Mouse (Mus musculus): ENCODE data around the gene Prdm2. TPM values are rescaled to one million over a fixed set of nuclear protein-coding genes. Genes with fewer than 3 reads are reported as not detected.

Gene Prdm2
- polyA plus RNA-seq, 1 experiment from 2014 or later, result 16.9 TPM

DNA sequence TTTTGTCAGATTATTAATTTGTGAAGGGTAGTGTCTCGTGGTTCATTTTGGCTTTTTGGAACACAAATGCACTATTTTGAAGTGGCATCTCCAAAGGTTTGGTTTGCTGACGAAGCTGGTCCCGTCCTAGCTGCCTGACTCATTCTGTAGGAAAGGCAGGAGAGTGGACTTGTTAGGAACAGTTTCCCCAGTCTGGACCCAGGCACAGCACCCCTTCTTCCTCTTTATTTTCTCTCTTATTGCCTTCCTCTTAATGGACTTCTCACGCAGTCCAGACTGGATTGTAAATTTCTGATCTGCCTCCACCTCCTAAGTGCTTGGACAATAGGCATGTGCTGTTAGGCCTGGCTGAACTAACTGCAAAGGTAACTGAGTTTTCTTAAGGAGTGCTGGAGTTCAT, 57.8 kb downstream of the Prdm2 start:
- Histone ChIP-seq H3K4me1 (ENCODE audit: control insufficient read depth, insufficient read depth, low read length) (peaks cover 7% of the 10 kb centered on the region; the same call in 1 of the 2 replicates), H3K9me3 (ENCODE audit: control insufficient read depth, low read length) (no peaks in the 10 kb centered on the region), H3K4me3 (ENCODE audit: low read depth, low read length) (no peak overlapping the region), H3K9ac (ENCODE audit: low read length) (no peak overlapping the region), H3K4me2 (ENCODE audit: low read depth) (no peak overlapping the region), H3K27me3 (ENCODE audit: control insufficient read depth, insufficient read depth, low read length) (no peaks in the 10 kb centered on the region), H3K27ac (ENCODE audit: low read depth, low read length) (no peak overlapping the region), H3K36me3 (ENCODE audit: control insufficient read depth, insufficient read depth, low read length) (no peaks in the 10 kb centered on the region; the same call in 1 of the 2 replicates)
- ATAC-seq (ENCODE audit: insufficient read depth, low FRiP score, low TSS enrichment), result no peak
- WGBS, result 73% methylated on average over 4 of the region's 4 CpGs
- DNase-seq (ENCODE audit: low spot score), result no peak

GRCm38 (mm10) chr4:143154571-143154970, 58.2 kb downstream of the Prdm2 start:
- H3K27me3 ChIP-seq (ENCODE audit: control insufficient read depth, insufficient read depth, low read length), result no peaks in the 10 kb centered on the region
- no peak overlapping the region for H3K4me3 ChIP-seq (ENCODE audit: low read depth, low read length)
- 88% methylated on average over 6 of the region's 6 CpGs for WGBS
- no peak for DNase-seq (ENCODE audit: low spot score)
- no peak for ATAC-seq (ENCODE audit: insufficient read depth, low FRiP score, low TSS enrichment)
- peaks cover 3% of the 10 kb centered on the region; the same call in 1 of the 2 replicates for H3K4me1 ChIP-seq (ENCODE audit: control insufficient read depth, insufficient read depth, low read length)
- no peak overlapping the region for H3K4me2 ChIP-seq (ENCODE audit: low read depth)
- no peak overlapping the region for H3K27ac ChIP-seq (ENCODE audit: low read depth, low read length)
- H3K9ac ChIP-seq (ENCODE audit: low read length), result no peak overlapping the region
- no peaks in the 10 kb centered on the region; the same call in 1 of the 2 replicates for H3K36me3 ChIP-seq (ENCODE audit: control insufficient read depth, insufficient read depth, low read length)
- no peaks in the 10 kb centered on the region for H3K9me3 ChIP-seq (ENCODE audit: control insufficient read depth, low read length)

DNA sequence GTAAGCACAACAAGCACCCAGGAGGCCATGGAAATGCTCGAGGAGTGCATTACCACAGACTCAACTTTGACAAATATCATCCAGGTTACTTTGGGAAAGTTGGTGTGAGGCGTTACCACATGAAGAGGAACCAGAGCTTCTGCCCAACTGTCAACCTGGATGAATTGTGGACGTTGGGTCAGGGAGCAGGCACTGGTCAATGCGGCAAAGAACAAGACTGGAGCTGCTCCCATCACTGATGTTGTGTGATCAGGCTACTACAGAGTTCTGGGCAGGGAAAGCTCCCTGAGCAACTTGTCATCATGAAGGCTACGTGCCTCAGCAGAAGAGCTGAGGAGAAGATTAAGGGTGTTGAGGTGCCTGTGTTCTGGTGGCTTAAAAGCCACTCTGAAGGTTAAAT, 60.2 kb downstream of the Prdm2 start:
- Histone ChIP-seq H3K9ac (ENCODE audit: low read length) (no peak overlapping the region), H3K4me1 (ENCODE audit: control insufficient read depth, insufficient read depth, low read length) (no peaks in the 10 kb centered on the region), H3K36me3 (ENCODE audit: control insufficient read depth, insufficient read depth, low read length) (no peaks in the 10 kb centered on the region; the same call in 1 of the 2 replicates), H3K4me2 (ENCODE audit: low read depth) (no peak overlapping the region), H3K9me3 (ENCODE audit: control insufficient read depth, low read length) (no peaks in the 10 kb centered on the region), H3K27me3 (ENCODE audit: control insufficient read depth, insufficient read depth, low read length) (no peaks in the 10 kb centered on the region), H3K4me3 (ENCODE audit: low read depth, low read length) (no peak overlapping the region), H3K27ac (ENCODE audit: low read depth, low read length) (no peak overlapping the region)
- ATAC-seq (ENCODE audit: insufficient read depth, low FRiP score, low TSS enrichment), result no peak
- 95% methylated on average over 5 of the region's 5 CpGs for WGBS
- no peak for DNase-seq (ENCODE audit: low spot score)

GRCm38 (mm10) chr4:143151267-143151666, 61.5 kb downstream of the Prdm2 start:
- no peaks in the 10 kb centered on the region for H3K36me3 ChIP-seq (ENCODE audit: control insufficient read depth, insufficient read depth, low read length)
- H3K9ac ChIP-seq (ENCODE audit: low read length), result no peak overlapping the region
- H3K4me3 ChIP-seq (ENCODE audit: low read depth, low read length), result no peak overlapping the region
- no peak overlapping the region for H3K27ac ChIP-seq (ENCODE audit: low read depth, low read length)
- no peak for DNase-seq (ENCODE audit: low spot score)
- H3K4me2 ChIP-seq (ENCODE audit: low read depth), result no peak overlapping the region
- H3K4me1 ChIP-seq (ENCODE audit: control insufficient read depth, insufficient read depth, low read length), result no peaks in the 10 kb centered on the region
- H3K9me3 ChIP-seq (ENCODE audit: control insufficient read depth, low read length), result no peaks in the 10 kb centered on the region
- ATAC-seq (ENCODE audit: insufficient read depth, low FRiP score, low TSS enrichment), result no peak
- no peaks in the 10 kb centered on the region for H3K27me3 ChIP-seq (ENCODE audit: control insufficient read depth, insufficient read depth, low read length)
- 80% methylated on average over 1 of the region's 1 CpGs for WGBS

DNA sequence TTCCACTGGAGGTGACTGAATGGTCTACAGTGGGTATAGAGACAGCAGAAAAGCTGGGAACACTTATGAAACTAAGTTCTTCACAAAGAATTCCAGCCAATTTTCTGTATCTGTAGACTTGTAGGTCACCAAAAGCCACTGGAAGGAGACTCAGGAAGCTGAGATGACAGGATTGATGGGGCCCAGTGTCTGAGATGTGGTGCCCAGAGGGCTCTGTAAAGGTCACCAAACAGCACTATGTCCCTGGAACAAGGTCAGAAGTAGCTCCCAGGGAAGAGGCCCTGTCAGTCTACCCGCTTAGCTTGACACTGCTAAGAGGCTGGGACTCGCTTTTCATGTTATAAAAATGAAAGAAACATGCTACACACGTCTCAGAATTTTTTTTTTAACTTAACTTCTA, 65.1 kb downstream of the Prdm2 start:
- no peaks in the 10 kb centered on the region; the same call in 1 of the 2 replicates for H3K4me1 ChIP-seq (ENCODE audit: control insufficient read depth, insufficient read depth, low read length)
- H3K27me3 ChIP-seq (ENCODE audit: control insufficient read depth, insufficient read depth, low read length), result no peaks in the 10 kb centered on the region
- DNase-seq (ENCODE audit: low spot score), result no peak

GRCm38 (mm10) chr4:143143615-143144014, 69.2 kb downstream of the Prdm2 start:
- ATAC-seq (ENCODE audit: insufficient read depth, low FRiP score, low TSS enrichment), result no peak
- DNase-seq (ENCODE audit: low spot score), result no peak
- H3K4me3 ChIP-seq (ENCODE audit: low read depth, low read length), result no peak overlapping the region
- H3K4me1 ChIP-seq (ENCODE audit: control insufficient read depth, insufficient read depth, low read length), result no peaks in the 10 kb centered on the region; the same call in 1 of the 2 replicates
- no peaks in the 10 kb centered on the region for H3K27me3 ChIP-seq (ENCODE audit: control insufficient read depth, insufficient read depth, low read length)
- 61% methylated on average over 7 of the region's 7 CpGs for WGBS
- no peak overlapping the region for H3K9ac ChIP-seq (ENCODE audit: low read length)
- H3K9me3 ChIP-seq (ENCODE audit: control insufficient read depth, low read length), result no peaks in the 10 kb centered on the region
- H3K27ac ChIP-seq (ENCODE audit: low read depth, low read length), result no peak overlapping the region
- H3K36me3 ChIP-seq (ENCODE audit: control insufficient read depth, insufficient read depth, low read length), result peaks cover 4% of the 10 kb centered on the region; the same call in 1 of the 2 replicates
- H3K4me2 ChIP-seq (ENCODE audit: low read depth), result no peak overlapping the region

More for the DNA sequence above, 65.1 kb downstream of the Prdm2 start:
- H3K36me3 ChIP-seq (ENCODE audit: control insufficient read depth, insufficient read depth, low read length), result no peaks in the 10 kb centered on the region
- no peak overlapping the region for H3K9ac ChIP-seq (ENCODE audit: low read length)
- H3K4me2 ChIP-seq (ENCODE audit: low read depth), result no peak overlapping the region
- no peak overlapping the region for H3K4me3 ChIP-seq (ENCODE audit: low read depth, low read length)
- no peak overlapping the region for H3K27ac ChIP-seq (ENCODE audit: low read depth, low read length)
- WGBS, result 88% methylated on average over 3 of the region's 3 CpGs
- no peak for ATAC-seq (ENCODE audit: insufficient read depth, low FRiP score, low TSS enrichment)
- no peaks in the 10 kb centered on the region for H3K9me3 ChIP-seq (ENCODE audit: control insufficient read depth, low read length)

GRCm38 (mm10) chr4:143141645-143142259, 71.0 kb downstream of the Prdm2 start:
- WGBS, result 90% methylated on average over 12 of the region's 12 CpGs
- Histone ChIP-seq H3K9me3 (ENCODE audit: control insufficient read depth, low read length) (no peaks in the 10 kb centered on the region), H3K9ac (ENCODE audit: low read length) (no peak overlapping the region), H3K4me3 (ENCODE audit: low read depth, low read length) (no peak overlapping the region), H3K27ac (ENCODE audit: low read depth, low read length) (no peak overlapping the region), H3K36me3 (ENCODE audit: control insufficient read depth, insufficient read depth, low read length) (peaks cover 4% of the 10 kb centered on the region; the same call in 1 of the 2 replicates), H3K27me3 (ENCODE audit: control insufficient read depth, insufficient read depth, low read length) (no peaks in the 10 kb centered on the region), H3K4me1 (ENCODE audit: control insufficient read depth, insufficient read depth, low read length) (no peaks in the 10 kb centered on the region; the same call in 1 of the 2 replicates), H3K4me2 (ENCODE audit: low read depth) (no peak overlapping the region)
- ATAC-seq (ENCODE audit: insufficient read depth, low FRiP score, low TSS enrichment), result no peak
- no peak for DNase-seq (ENCODE audit: low spot score)

GRCm38 (mm10) chr4:143140940-143141339, 71.9 kb downstream of the Prdm2 start:
- DNase-seq (ENCODE audit: low spot score) (no peak), ATAC-seq (ENCODE audit: insufficient read depth, low FRiP score, low TSS enrichment) (no peak)
- no peaks in the 10 kb centered on the region for H3K27me3 ChIP-seq (ENCODE audit: control insufficient read depth, insufficient read depth, low read length)
- H3K4me3 ChIP-seq (ENCODE audit: low read depth, low read length), result no peak overlapping the region
- H3K9me3 ChIP-seq (ENCODE audit: control insufficient read depth, low read length), result no peaks in the 10 kb centered on the region
- no peak overlapping the region for H3K27ac ChIP-seq (ENCODE audit: low read depth, low read length)
- H3K9ac ChIP-seq (ENCODE audit: low read length), result no peak overlapping the region
- H3K36me3 ChIP-seq (ENCODE audit: control insufficient read depth, insufficient read depth, low read length), result peaks cover 4% of the 10 kb centered on the region; the same call in 1 of the 2 replicates
- no peak overlapping the region for H3K4me2 ChIP-seq (ENCODE audit: low read depth)
- no peaks in the 10 kb centered on the region; the same call in 1 of the 2 replicates for H3K4me1 ChIP-seq (ENCODE audit: control insufficient read depth, insufficient read depth, low read length)
- WGBS, result 93% methylated on average over 3 of the region's 3 CpGs

- H3K27me3 ChIP-seq (ENCODE audit: control insufficient read depth, insufficient read depth, low read length), result no peaks in the 10 kb centered on the region
- no peak overlapping the region for H3K4me3 ChIP-seq (ENCODE audit: low read depth, low read length)
- H3K9me3 ChIP-seq (ENCODE audit: control insufficient read depth, low read length), result no peaks in the 10 kb centered on the region
- no peak overlapping the region for H3K27ac ChIP-seq (ENCODE audit: low read depth, low read length)
- H3K4me2 ChIP-seq (ENCODE audit: low read depth), result no peak overlapping the region
- 93% methylated on average over 7 of the region's 7 CpGs for WGBS
- H3K36me3 ChIP-seq (ENCODE audit: control insufficient read depth, insufficient read depth, low read length), result peaks cover 9% of the 10 kb centered on the region
- ATAC-seq (ENCODE audit: insufficient read depth, low FRiP score, low TSS enrichment) (no peak), DNase-seq (ENCODE audit: low spot score) (no peak)
- H3K9ac ChIP-seq (ENCODE audit: low read length), result no peak overlapping the region
- H3K4me1 ChIP-seq (ENCODE audit: control insufficient read depth, insufficient read depth, low read length), result no peaks in the 10 kb centered on the region
These were observed 80.4 kb downstream of the Prdm2 start for GRCm38 (mm10) chr4:143132433-143132832.
